Mouse (Mus musculus): ENCODE results near the gene Pnp.

DNA sequence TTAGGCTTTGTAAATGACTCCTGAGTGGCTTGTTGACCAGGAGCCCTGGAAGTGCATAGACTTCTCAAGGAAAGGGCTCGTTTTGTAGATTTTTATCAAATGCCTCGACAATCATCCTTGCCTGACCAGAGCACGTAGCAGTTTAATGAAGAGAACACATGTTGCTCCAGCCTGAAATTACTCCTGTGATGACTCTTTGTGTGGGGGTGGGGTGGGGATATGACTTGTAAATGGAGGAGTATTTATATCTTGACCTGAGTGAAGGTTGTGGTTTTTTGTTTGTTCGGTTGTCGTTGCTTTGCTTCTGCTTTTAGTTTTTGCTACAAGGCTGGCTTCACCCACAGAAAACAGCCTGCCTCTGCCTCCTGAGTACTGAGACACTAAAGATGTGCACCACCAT lies 51.0 kb downstream of the Pnp start:
- TF ChIP-seq CTCF (IDR thresholded peaks at IDR 0.05; ENCODE audit: low read depth, low read length), result no peak
- TF ChIP-seq POLR2A (IDR thresholded peaks at IDR 0.05; ENCODE audit: borderline replicate concordance, low read depth, low read length), result no peak
